Mouse (Mus musculus): ENCODE results near the gene Tbxas1.

Gene Tbxas1

DNA sequence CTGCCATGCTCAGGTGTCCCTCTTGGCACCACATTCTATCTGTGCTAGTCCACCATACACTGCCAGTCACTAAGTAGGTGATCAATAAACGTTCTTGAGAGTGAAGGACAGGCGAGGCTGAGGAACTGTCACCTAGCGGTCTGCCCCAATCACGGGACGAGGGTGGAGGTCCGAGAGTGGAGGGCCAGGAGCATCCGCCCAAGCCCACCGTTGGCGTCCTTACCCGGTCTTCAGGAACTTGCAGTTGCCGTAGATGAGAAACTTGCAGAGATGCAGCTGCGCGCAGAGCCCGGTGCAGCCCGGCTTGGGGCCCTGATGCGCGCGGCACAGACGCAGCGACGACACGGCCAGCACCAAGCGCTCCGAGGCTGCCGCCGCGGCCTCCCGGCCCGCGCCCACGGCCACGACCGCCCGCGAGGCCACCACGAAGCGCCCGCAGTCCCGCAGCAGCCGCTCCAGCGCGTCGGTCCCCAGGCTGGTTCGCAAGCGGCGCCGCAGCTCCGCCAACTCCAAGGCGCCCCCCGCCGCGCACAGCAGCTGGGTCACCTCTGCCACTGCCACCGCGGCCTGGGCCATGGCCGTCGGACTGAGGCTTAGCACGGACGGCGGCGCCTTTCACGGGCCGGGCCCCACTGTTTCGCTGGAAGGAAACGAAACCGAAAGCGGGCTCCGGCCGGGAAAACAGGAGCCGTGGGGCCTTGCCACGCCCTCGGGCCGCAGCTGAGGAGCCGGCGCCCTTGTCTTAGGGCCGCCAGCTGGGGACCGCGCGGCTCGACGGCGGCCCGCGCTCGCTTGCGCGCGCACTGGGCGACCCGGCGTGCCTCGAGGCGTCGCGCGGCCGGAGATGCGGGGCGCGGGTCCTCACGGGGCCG, 242.6 kb downstream of the Tbxas1 start, which contains the start of gene Parp12:
Gene Parp12 (minus strand): TSS at position 766 of the 872 bp plus-strand sequence.
- DNase-seq (ENCODE audit: low spot score), result peak; percentile 62

DNA sequence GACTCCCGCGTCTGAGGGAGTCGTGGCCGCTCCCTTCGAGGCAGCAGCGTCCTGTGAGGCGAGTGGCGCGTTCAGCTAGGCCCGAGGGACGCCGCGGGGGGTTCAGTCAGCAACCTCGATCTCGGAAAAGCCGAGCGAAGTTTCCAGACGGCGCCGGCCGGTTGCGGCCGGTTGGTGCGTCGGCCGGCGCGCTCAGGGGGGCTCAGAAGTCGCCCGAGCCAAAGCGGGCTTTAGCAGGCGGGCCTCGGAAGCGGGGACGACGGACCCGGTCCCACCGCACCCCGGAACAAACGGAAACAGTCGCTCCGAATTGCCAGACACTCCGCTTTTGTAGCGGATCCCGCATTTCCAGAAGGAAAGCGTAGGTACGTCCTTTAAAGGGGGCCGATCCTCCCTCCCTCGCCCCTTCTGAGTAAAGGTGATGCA, 243.3 kb downstream of the Tbxas1 start:
- DNase-seq (ENCODE audit: low spot score), result no peak

DNA sequence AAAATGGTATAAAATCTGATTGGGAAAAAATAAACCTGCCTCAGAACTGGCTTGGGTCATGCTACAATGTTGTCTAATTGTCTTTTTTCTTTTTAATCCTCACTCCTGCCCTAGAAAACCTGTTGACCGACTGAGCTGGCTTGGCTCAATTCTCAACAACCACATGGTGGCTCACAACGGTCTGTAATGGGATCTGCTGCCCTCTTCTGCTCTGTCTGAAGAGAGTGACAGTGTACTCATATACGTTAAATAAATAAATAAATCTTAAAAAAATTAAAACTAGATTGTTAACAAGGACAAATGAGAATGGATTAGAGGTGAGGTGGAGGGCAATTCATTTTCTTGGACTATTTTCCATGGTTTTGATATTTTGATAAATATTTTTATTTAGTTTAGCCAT, 245.5 kb downstream of the Tbxas1 start:
- DNase-seq (ENCODE audit: low spot score), result no peak

DNA sequence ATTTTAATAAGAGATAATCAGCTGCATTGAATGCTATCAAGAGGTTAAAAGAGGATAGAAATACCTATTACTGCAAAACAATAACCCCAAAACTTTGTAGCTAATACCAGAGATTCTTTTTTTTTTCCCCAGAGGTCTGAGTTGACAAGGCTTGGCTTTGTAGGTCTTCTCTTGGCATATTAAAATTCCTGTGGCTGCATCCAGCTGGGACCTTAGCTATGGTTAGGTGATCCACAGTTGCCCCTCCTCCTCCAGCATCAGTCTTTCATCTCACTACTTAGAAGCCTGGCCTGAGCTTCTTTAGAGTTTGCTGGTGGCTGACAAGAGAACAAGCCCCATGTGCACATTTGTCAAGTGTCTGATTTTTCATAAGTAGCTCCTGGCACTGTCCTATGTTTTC, 249.5 kb downstream of the Tbxas1 start:
- no peak for DNase-seq (ENCODE audit: low spot score)

DNA sequence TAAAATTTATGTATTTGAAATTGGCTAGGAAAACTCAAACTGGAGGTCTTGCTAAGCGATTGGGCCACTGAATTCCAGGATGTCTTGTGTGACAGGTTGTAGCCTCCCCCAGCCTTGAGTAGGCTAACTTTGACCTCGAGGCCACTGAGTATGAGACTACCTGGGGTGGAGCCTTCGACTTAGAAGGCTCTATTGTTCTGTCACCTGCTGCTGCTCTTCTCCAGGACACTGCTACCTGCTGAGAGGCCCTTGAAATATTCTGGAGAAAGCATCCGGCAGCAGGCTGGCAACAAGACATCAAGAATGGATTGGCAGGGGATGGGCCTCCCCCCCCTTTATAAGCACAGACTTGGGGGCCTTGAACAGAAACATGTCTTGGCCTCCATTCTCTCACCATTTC, 256.3 kb downstream of the Tbxas1 start:
- DNase-seq (ENCODE audit: low spot score), result no peak

DNA sequence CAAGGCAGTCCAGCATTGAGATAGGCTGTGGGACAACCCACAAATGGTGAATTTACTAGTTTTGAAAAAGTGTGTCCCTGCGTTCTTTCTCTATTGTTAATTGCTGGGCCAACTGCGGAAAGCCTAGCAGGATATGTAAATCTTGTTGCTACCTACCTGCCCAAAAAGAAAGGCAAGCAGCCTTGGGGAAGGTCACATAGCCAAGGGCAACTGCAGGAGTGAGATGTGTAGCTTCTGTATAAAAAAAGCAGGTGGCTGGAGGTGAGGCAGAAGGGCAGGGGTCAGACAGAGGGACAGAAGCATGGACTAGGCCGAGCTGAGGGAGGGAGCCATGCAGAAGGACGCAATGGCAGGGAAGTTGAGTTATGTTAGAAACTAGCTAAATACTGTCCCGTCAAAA, 257.4 kb downstream of the Tbxas1 start:
- DNase-seq (ENCODE audit: low spot score), result no peak
